Mouse (Mus musculus) limb, embryonic 10.5 days (tissue): ENCODE measurements around the gene Dapl1. TPM values are rescaled to one million over a fixed set of nuclear protein-coding genes. Genes with fewer than 3 reads are reported as not detected.
A peak's percentile ranks its signal among the peaks of the same experiment; 100 is the strongest.

ENCODE experiments used
- DNase-seq: peaks from one replicate; pipeline ENCODE4 v3.0.0-alpha.2; 2017; ENCODE audit warnings: low spot score
- H3K27ac ChIP-seq: fragments of 300-500 bp; sonication (generic); 2 replicates; pipeline ENCODE4 v1.5.1; 2016; ENCODE audit warnings: mild to moderate bottlenecking
- H3K27me3 ChIP-seq: fragments of 300-500 bp; sonication (generic); 2 replicates; pipeline ENCODE4 v1.6.1; 2016; ENCODE audit warnings: low read depth, mild to moderate bottlenecking; ENCODE audit not compliant: poor library complexity, severe bottlenecking
- H3K36me3 ChIP-seq: fragments of 300-500 bp; sonication (generic); 2 replicates; pipeline ENCODE4 v1.6.1; 2016; ENCODE audit warnings: mild to moderate bottlenecking, moderate library complexity
- H3K4me1 ChIP-seq: fragments of 300-500 bp; sonication (generic); 2 replicates; pipeline ENCODE4 v1.6.1; 2016
- H3K4me3 ChIP-seq: fragments of 300-500 bp; sonication (generic); 2 replicates; pipeline ENCODE4 v1.5.1; 2016; ENCODE audit warnings: mild to moderate bottlenecking, moderate library complexity
- H3K9me3 ChIP-seq: fragments of 300-500 bp; sonication (generic); replicated peaks from 2 replicates; pipeline ENCODE4 v1.6.1; 2016; ENCODE audit warnings: mild to moderate bottlenecking
- WGBS: fragments of 180-500 bp; shearing (Covaris S2); methylation state at CpG from one replicate; pipeline ENCODE4 v1.1.7; 2016; 5-methylcytosine and 5-hydroxymethylcytosine counted together
- polyA plus RNA-seq: library from polyadenylated mRNA; unstranded; fragments of >200 nt; fragmentation: Nextera tagmentation; extraction: Ambion mirVana; gene quantifications from 2 replicates; pipeline ENCODE4 v1.2.1, GENCODE M21; 2016

The Dapl1 gene
- polyA plus RNA-seq: 0.36 and 0.94 TPM in 2 replicates

DNA sequence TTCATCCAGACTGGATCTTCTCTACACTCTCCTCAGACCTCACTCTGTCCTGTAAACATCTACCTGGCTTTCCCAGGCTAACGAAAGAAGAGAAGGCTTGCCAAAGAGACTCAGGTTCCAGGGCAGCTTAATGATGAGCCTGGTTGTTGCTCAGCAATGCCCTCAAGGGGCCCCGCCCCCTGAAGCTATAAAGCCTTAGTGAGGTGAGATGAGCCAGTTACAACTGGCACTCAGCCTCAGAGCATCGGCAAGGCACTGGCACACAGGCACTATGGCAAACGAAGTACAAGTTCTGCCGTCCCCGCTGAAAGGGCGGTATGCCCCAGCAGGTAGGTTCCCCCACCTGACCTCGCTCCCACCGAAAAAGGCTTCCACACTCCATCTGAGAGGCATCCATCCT, at the start of gene Dapl1:
Gene Dapl1 (plus strand): TSS at position 216 of the 400 bp plus-strand sequence.
- Histone ChIP-seq H3K36me3 (no peaks in the 10 kb centered on the region), H3K27me3 (no peaks in the 10 kb centered on the region), H3K4me1 (peaks cover 17% of the 10 kb centered on the region; the same call in 1 of the 2 replicates), H3K4me3 (no peak within 1 kb of the TSS), H3K9me3 (no peaks in the 10 kb centered on the region), H3K27ac (no peak within 1 kb of the TSS)
- WGBS: 57% methylated on average over 9 of the region's 9 CpGs
- DNase-seq: no peak

DNA sequence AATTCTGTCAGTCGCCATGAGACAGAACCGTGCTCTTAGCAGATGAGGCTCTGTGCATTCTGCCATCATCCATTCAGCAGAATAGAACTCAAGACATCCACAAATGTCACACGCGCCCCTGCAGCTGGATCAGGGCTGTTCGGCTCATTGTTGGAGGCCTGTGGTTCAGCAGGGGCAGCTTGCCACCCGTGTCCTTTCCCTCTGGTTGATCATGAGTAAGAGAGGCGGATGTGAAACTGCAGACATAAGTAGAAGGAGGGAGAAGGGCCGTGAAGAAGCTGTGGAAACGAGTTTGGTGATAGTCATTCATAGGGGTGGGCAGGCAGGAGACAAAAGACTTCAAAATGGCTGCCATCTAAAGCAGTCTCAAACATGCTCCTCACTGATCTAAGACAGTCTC, 49.6 kb upstream of the Dapl1 start:
- Histone ChIP-seq H3K4me3 (no peak overlapping the region), H3K4me1 (peaks cover 4% of the 10 kb centered on the region; the same call in 1 of the 2 replicates), H3K27me3 (no peaks in the 10 kb centered on the region), H3K36me3 (no peaks in the 10 kb centered on the region), H3K27ac (no peak overlapping the region), H3K9me3 (no peaks in the 10 kb centered on the region)
- WGBS: 91% methylated on average over 9 of the region's 9 CpGs
- DNase-seq: no peak

DNA sequence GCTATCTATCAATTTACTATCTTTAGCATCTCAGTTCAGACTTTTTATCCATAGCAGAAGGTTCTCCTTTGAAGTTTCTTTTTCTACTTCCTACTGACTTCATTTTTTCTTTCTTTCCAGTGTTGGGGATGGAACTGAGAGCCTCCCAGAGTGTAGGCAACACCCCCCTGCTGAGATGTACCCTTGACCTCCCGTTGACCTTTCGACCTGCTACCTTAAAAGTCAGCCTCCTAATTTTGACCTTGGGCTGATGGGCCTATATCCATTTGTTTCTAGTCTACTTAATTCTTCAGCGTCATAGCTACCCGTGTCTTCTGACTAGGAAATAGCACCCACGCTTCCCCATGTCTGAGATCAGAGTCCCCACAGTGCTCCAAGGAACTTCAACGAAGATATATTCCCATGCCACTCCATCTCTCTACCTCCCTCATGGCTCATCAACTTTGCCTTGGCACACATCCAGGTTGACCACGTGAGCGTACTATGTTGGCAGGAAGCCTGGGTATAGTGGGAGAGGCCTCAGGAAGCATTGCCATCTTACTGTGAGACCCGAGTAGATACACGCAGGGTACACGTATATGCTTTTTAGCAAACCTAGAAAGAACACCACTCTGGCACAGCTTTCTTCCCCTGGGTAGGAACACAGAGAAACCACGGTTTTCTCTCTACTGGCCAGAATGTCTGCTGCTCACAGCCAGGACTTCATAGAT, 46.6 kb upstream of the Dapl1 start:
- H3K4me3 ChIP-seq: no peak overlapping the region
- H3K36me3 ChIP-seq: no peaks in the 10 kb centered on the region
- no peaks in the 10 kb centered on the region for H3K27me3 ChIP-seq
- H3K9me3 ChIP-seq: no peaks in the 10 kb centered on the region
- H3K4me1 ChIP-seq: peaks cover 4% of the 10 kb centered on the region; the same call in 1 of the 2 replicates
- WGBS: 88% methylated on average over 12 of the region's 12 CpGs
- H3K27ac ChIP-seq: no peak overlapping the region
- DNase-seq: no peak

- Histone ChIP-seq H3K36me3 (no peaks in the 10 kb centered on the region), H3K4me1 (peaks cover 4% of the 10 kb centered on the region; the same call in 1 of the 2 replicates), H3K9me3 (no peaks in the 10 kb centered on the region), H3K27ac (no peak overlapping the region), H3K27me3 (no peaks in the 10 kb centered on the region), H3K4me3 (no peak overlapping the region)
- DNase-seq: peak; percentile 44
- WGBS: 22% methylated on average over 10 of the region's 10 CpGs
Observed at GRCm38 (mm10) chr2:59438479-59438935, 45.9 kb upstream of the Dapl1 start.

DNA sequence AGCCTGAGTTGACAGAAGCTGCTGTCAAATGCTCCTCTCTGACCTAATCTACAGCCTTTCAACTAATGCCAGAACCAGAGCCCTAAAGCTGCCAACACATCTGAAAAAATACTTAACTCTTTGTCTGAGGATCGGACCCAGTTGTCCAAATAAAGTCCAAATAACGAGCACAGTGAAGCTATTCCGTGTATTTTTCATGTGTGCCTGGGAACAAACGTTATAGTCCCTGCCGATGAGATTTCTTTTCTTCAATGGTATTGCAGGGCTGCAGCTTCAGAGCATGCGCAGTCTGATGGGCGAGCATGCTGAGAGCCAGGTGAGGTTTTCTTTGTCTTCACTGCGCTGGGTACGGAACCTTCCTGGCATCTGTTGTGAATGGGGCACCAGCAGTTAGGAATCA, 44.6 kb upstream of the Dapl1 start:
- H3K4me1 ChIP-seq: peaks cover 4% of the 10 kb centered on the region; the same call in 1 of the 2 replicates
- H3K4me3 ChIP-seq: no peak overlapping the region
- H3K27me3 ChIP-seq: no peaks in the 10 kb centered on the region
- no peak for DNase-seq
- H3K27ac ChIP-seq: no peak overlapping the region
- no peaks in the 10 kb centered on the region for H3K9me3 ChIP-seq
- 85% methylated on average over 9 of the region's 9 CpGs for WGBS
- no peaks in the 10 kb centered on the region for H3K36me3 ChIP-seq

- DNase-seq: peak; percentile 65
Observed at GRCm38 (mm10) chr2:59440481-59440880, 44.0 kb upstream of the Dapl1 start.

GRCm38 (mm10) chr2:59441681-59442080, 42.8 kb upstream of the Dapl1 start:
- 90% methylated on average over 5 of the region's 5 CpGs for WGBS
- no peaks in the 10 kb centered on the region for H3K27me3 ChIP-seq
- DNase-seq: no peak
- peaks cover 4% of the 10 kb centered on the region; the same call in 1 of the 2 replicates for H3K4me1 ChIP-seq
- no peaks in the 10 kb centered on the region for H3K9me3 ChIP-seq
- no peak overlapping the region for H3K4me3 ChIP-seq
- no peak overlapping the region for H3K27ac ChIP-seq
- H3K36me3 ChIP-seq: no peaks in the 10 kb centered on the region

More at GRCm38 (mm10) chr2:59440481-59440880, 44.0 kb upstream of the Dapl1 start:
- Histone ChIP-seq H3K36me3 (no peaks in the 10 kb centered on the region), H3K27ac (no peak overlapping the region), H3K27me3 (no peaks in the 10 kb centered on the region), H3K9me3 (no peaks in the 10 kb centered on the region), H3K4me3 (no peak overlapping the region), H3K4me1 (peaks cover 4% of the 10 kb centered on the region; the same call in 1 of the 2 replicates)
- 34% methylated on average over 5 of the region's 5 CpGs for WGBS

DNA sequence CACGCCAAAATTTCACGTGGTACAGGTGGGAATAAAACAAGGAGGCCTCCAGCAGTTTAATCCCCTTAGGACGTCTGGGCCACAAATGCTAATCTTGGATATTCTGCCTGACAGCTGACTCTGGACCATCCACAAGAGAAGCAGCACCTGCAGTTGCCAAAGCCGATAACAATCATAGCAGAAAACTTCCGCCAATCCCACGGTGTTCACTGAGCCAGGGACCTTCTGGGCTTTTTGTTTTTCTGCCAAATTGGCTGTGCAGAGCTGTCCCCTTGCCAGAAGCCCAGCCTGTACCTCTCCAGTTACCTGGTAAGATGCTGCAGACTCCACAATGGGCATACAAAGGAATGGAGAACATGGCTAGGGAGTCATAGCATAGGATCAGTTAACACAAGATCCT, 37.8 kb upstream of the Dapl1 start:
- H3K27me3 ChIP-seq: no peaks in the 10 kb centered on the region
- DNase-seq: no peak
- H3K4me1 ChIP-seq: no peaks in the 10 kb centered on the region
- no peaks in the 10 kb centered on the region for H3K9me3 ChIP-seq
- no peak overlapping the region for H3K4me3 ChIP-seq
- H3K36me3 ChIP-seq: no peaks in the 10 kb centered on the region
- H3K27ac ChIP-seq: no peak overlapping the region
- WGBS: 74% methylated on average over 6 of the region's 6 CpGs

DNA sequence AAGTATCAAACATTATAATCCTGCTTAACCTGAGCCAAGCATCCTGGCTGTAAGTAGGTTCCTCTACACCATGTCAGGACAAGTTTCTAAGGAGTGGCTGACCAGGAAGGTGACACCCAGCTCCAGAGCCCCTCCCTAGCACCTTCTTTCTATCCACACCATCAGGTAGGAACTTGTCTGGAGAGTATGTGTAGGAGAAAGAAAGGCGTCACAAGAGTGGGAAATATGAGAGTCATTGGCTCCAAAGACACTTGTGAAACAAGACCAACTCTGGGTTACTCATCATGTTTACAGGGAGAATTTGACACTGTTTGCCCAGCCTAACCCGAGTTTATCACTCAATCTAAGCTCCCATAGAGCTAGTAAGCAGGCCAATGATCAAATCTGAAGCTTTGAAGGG, 36.7 kb upstream of the Dapl1 start:
- 75% methylated on average over 2 of the region's 2 CpGs for WGBS
- no peaks in the 10 kb centered on the region for H3K9me3 ChIP-seq
- H3K4me3 ChIP-seq: no peak overlapping the region

DNA sequence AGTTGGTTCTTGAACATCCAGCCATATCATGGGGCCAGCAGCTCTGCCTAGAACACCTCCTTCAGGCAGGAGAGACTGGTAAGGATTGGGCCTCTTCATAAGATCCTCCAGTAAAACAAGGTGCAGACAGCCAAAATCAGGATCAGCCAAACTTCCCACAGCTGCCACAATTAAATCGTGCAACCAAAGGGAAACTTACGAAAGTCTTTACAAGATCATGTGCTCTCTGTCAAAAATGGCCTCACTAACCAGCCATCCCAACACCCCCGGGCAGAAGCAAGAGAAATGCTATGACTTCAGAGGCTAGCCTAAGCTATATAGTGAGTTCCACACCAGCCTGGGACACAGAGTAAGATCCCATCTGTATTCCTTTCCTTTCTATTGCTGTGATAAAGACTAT, 35.9 kb upstream of the Dapl1 start:
- H3K36me3 ChIP-seq: no peaks in the 10 kb centered on the region
- DNase-seq: no peak
- no peaks in the 10 kb centered on the region for H3K27me3 ChIP-seq
- 93% methylated on average over 3 of the region's 3 CpGs for WGBS
- H3K27ac ChIP-seq: no peak overlapping the region
- H3K9me3 ChIP-seq: no peaks in the 10 kb centered on the region
- H3K4me3 ChIP-seq: no peak overlapping the region
- no peaks in the 10 kb centered on the region for H3K4me1 ChIP-seq

More for the DNA sequence above, 36.7 kb upstream of the Dapl1 start:
- no peak for DNase-seq
- H3K36me3 ChIP-seq: no peaks in the 10 kb centered on the region
- no peaks in the 10 kb centered on the region for H3K27me3 ChIP-seq
- H3K4me1 ChIP-seq: no peaks in the 10 kb centered on the region
- H3K27ac ChIP-seq: no peak overlapping the region

GRCm38 (mm10) chr2:59448921-59449320, 35.5 kb upstream of the Dapl1 start:
- Histone ChIP-seq H3K4me3 (no peak overlapping the region), H3K27ac (no peak overlapping the region), H3K4me1 (no peaks in the 10 kb centered on the region), H3K36me3 (no peaks in the 10 kb centered on the region), H3K9me3 (no peaks in the 10 kb centered on the region), H3K27me3 (no peaks in the 10 kb centered on the region)
- no peak for DNase-seq
- WGBS: 72% methylated on average over 4 of the region's 4 CpGs

- Histone ChIP-seq H3K27ac (no peak overlapping the region), H3K36me3 (no peaks in the 10 kb centered on the region), H3K4me1 (no peaks in the 10 kb centered on the region), H3K4me3 (no peak overlapping the region), H3K27me3 (no peaks in the 10 kb centered on the region), H3K9me3 (no peaks in the 10 kb centered on the region)
- WGBS: 36% methylated on average over 2 of the region's 2 CpGs
- DNase-seq: no peak
Observed at GRCm38 (mm10) chr2:59451675-59452074, 32.8 kb upstream of the Dapl1 start.

- Histone ChIP-seq H3K4me1 (no peaks in the 10 kb centered on the region), H3K27me3 (no peaks in the 10 kb centered on the region), H3K9me3 (no peaks in the 10 kb centered on the region), H3K4me3 (no peak overlapping the region), H3K36me3 (no peaks in the 10 kb centered on the region), H3K27ac (no peak overlapping the region)
- DNase-seq: no peak
- WGBS: 74% methylated on average over 3 of the region's 3 CpGs
Observed at GRCm38 (mm10) chr2:59452102-59452501, 32.4 kb upstream of the Dapl1 start.
